Mouse (Mus musculus) frontal cortex, adult (tissue): ENCODE data around the gene Cyp17a1.

Experiments used
- ATAC-seq: cut with Nextera tagmentation; 2 replicates; pipeline ENCODE4 v1.9.2; 2017; ENCODE audit warnings: mild to moderate bottlenecking, moderate library complexity, mixed read lengths; ENCODE audit not compliant: low TSS enrichment

Gene Cyp17a1

GRCm38 (mm10) chr19:46672766-46673418 is at the start of gene Cyp17a1:
Cyp17a1 (minus strand) TSS chr19:46673172.
- ATAC-seq: no peak

GRCm38 (mm10) chr19:46718150-46718549 is 45.2 kb upstream of the Cyp17a1 start:
- ATAC-seq: no peak

GRCm38 (mm10) chr19:46715016-46715415 is 42.0 kb upstream of the Cyp17a1 start:
- no peak for ATAC-seq

- no peak for ATAC-seq
These were observed 41.3 kb upstream of the Cyp17a1 start for GRCm38 (mm10) chr19:46714234-46714633.

- ATAC-seq: no peak
These were observed 37.6 kb upstream of the Cyp17a1 start for GRCm38 (mm10) chr19:46710614-46711013.

GRCm38 (mm10) chr19:46707296-46708151 is 34.6 kb upstream of the Cyp17a1 start, which contains the start of gene As3mt:
As3mt (plus strand) TSS chr19:46707458.
- no peak; the same call in 1 of the 2 replicates for ATAC-seq

GRCm38 (mm10) chr19:46706540-46707295 is 33.7 kb upstream of the Cyp17a1 start:
- no peak for ATAC-seq

GRCm38 (mm10) chr19:46705779-46706495 is 33.0 kb upstream of the Cyp17a1 start:
- no peak for ATAC-seq

GRCm38 (mm10) chr19:46701156-46701555 is 28.2 kb upstream of the Cyp17a1 start:
- ATAC-seq: no peak

GRCm38 (mm10) chr19:46699011-46699481 is 26.1 kb upstream of the Cyp17a1 start:
- ATAC-seq: peak; percentile 96

- ATAC-seq: no peak
These were observed 25.0 kb upstream of the Cyp17a1 start for GRCm38 (mm10) chr19:46697840-46698517.

GRCm38 (mm10) chr19:46696943-46697342 is 24.0 kb upstream of the Cyp17a1 start:
- ATAC-seq: no peak

GRCm38 (mm10) chr19:46696482-46696881 is 23.5 kb upstream of the Cyp17a1 start:
- no peak for ATAC-seq

- ATAC-seq: no peak
These were observed 20.2 kb upstream of the Cyp17a1 start for GRCm38 (mm10) chr19:46693146-46693545.

GRCm38 (mm10) chr19:46691078-46691477 is 18.1 kb upstream of the Cyp17a1 start:
- no peak for ATAC-seq

GRCm38 (mm10) chr19:46690387-46690786 is 17.4 kb upstream of the Cyp17a1 start:
- ATAC-seq: no peak

GRCm38 (mm10) chr19:46689460-46690372 is 16.7 kb upstream of the Cyp17a1 start, which contains the start of gene Borcs7:
Borcs7 (plus strand) TSS chr19:46689906.
- ATAC-seq: peak; percentile 99

- no peak for ATAC-seq
These were observed 6.9 kb upstream of the Cyp17a1 start for GRCm38 (mm10) chr19:46679720-46680383.

- ATAC-seq: no peak
These were observed 2.7 kb upstream of the Cyp17a1 start for GRCm38 (mm10) chr19:46675641-46676040.
